Mouse (Mus musculus) large intestine, adult 2 months (tissue): Measurements from ENCODE around the gene Acvr2a. TPM values are rescaled to one million over a fixed set of nuclear protein-coding genes. Genes with fewer than 3 reads are reported as not detected.

Source experiments
- DNase-seq: peaks from one replicate; pipeline ENCODE4 v3.0.0-alpha.2; 2012; ENCODE audit warnings: low read depth, low spot score
- WGBS: fragments of 180-500 bp; shearing (Covaris S2); methylation state at CpG from one replicate; pipeline ENCODE4 v1.1.7; 2018; 5-methylcytosine and 5-hydroxymethylcytosine counted together
- polyA plus RNA-seq: library from polyadenylated mRNA; depleted of rRNA; stranded (reverse); fragments of >200 nt; gene quantifications from 2 replicates; pipeline ENCODE4 v1.2.3, GENCODE M21; 2012; rRNA removed

Gene Acvr2a
- polyA plus RNA-seq = 2.4 and 4.5 TPM in 2 replicates

- DNase-seq = peak; percentile 64
- under 1% methylated on average over 103 of the region's 105 CpGs for WGBS
Observed at GRCm38 (mm10) chr2:48813371-48814222, at the start of gene Acvr2a. Gene Acvr2a, plus strand, starts transcription at chr2:48814109.

DNA sequence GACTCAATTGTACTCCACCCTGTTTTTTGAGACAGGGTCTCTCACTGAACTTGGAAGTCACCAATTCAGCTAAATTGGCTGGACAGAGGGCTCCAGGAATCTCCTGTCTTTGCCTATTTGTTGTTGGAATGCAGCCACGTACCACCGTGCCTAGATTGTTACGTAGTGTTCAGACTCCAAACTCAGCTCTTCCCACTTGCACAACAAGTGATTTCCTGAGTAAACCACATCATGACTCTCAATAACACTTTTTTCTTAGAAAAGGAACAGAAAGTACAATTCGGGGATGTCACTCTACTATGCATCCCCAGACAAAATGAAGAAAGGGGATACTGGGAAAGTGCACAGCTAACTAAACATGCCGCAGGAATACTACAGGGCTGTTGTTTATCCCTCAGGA lies 47.4 kb upstream of the Acvr2a start:
- DNase-seq = no peak
- WGBS = 83% methylated on average over 5 of the region's 5 CpGs

DNA sequence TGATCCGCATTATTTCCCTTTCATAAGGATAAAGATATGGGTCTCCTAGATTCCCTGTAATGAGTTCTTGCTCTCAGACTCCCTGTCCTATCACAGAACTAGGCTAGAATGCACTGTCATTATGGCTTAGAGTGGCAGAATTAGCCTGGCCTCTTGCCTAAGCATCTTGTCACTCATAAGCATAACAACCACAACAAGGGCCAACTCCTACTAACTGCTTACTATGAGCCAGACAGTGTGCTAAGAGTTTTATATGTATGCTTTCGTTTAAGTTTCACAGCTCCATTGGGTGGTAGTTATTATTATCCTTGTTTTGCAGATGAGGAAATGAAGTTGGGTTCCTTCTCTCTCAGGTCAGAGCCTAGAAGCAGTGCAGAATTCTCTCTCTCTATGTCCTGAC lies 46.1 kb upstream of the Acvr2a start:
- DNase-seq = no peak
- WGBS = 84% methylated on average over 2 of the region's 2 CpGs

GRCm38 (mm10) chr2:48768219-48768618 lies 45.7 kb upstream of the Acvr2a start:
- DNase-seq = no peak
- WGBS = 95% methylated on average over 2 of the region's 2 CpGs

DNA sequence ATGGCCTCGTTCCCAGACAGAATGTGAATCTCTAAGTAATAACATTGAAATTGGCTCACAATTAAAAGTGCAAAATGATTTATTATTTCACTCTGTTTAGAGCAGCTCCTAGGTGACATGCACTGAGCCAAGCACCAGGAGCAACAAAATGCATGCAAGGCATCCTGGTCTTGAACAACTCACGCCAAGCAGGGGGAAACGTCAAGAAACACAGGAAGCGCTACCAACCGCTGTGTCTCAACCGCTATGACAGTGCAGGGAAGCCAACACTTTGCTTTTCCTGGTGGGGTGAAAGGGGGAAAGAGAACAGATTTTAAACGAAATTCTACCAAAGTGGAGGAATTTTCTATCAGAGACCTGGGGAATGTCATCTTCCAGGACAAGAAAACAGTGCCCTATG lies 43.8 kb upstream of the Acvr2a start:
- WGBS = 83% methylated on average over 7 of the region's 7 CpGs

GRCm38 (mm10) chr2:48770634-48771033 lies 43.3 kb upstream of the Acvr2a start:
- no peak for DNase-seq
- 83% methylated on average over 3 of the region's 3 CpGs for WGBS

More for the DNA sequence above, 43.8 kb upstream of the Acvr2a start:
- DNase-seq = no peak

- WGBS = 87% methylated on average over 3 of the region's 3 CpGs
- DNase-seq = no peak
Observed at GRCm38 (mm10) chr2:48775281-48775680, 38.6 kb upstream of the Acvr2a start.

GRCm38 (mm10) chr2:48788901-48789300 lies 25.0 kb upstream of the Acvr2a start:
- WGBS = 71% methylated on average over 3 of the region's 3 CpGs
- no peak for DNase-seq

DNA sequence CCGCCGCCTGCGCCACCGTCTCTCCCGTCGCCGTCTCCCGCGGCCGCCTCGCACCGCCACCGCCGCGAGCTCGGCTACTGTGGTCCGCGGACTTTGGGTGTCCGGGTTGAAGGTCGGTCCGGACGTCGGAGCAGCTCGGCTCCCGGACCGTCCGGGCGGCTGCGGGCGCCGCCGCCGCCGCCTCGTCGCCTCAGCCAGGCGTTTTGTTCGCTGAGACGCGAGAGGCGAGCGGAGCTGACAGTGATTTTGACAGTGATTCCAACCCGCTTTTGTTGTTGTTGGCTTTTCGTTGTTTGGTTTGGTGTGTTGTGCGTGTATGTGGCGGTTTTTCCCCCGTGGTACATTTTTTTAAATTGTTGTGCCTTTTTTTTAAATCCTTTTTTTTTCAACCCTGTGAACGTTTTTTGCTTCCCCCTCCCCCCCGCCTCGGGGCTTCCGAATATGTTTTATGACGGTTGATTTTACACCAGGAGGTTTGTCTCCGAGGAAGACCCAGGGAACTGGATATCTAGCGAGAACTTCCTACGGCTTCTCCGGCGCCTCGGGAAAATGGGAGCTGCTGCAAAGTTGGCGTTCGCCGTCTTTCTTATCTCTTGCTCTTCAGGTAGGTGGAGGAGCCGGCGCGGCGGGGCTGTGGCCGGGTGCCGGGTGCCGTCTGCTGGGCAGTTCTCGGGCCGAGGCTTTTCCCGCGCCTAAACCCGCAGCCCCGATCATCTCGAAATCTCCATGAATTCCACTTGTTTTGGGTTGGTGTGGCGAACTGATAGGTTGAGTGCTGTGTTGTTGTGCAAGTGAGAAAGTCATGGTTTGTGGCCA lies 522 bp downstream of the Acvr2a start:
- WGBS = under 1% methylated on average over 72 of the region's 76 CpGs
- no peak for DNase-seq

DNA sequence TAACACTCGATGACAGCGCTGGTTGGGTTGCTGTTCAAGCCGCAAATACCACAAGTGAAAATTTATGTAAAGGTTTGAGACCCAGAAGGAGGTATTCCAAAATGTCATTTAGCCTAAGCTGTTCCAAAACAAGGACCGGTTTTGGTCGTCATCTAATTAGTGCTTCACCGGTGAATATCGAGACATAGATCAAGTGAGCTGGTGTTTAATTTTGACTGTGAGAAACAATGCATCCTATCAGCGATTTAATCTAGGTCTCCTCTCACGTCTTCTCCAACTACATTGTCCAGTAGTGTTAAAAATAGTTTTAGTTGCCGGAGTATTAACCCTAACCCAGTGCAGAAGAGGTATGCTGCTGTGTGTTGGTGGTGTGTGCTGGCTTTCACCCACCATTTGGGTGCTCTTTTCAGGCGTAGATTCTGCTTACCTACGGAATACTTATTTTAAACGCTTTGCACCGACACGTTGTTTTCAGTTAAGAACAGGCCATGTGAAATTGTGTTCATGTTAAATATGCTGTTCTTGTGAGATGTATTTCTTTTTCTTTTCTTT lies 1.2 kb downstream of the Acvr2a start:
- no peak for DNase-seq
- WGBS = 1% methylated on average over 15 of the region's 15 CpGs

DNA sequence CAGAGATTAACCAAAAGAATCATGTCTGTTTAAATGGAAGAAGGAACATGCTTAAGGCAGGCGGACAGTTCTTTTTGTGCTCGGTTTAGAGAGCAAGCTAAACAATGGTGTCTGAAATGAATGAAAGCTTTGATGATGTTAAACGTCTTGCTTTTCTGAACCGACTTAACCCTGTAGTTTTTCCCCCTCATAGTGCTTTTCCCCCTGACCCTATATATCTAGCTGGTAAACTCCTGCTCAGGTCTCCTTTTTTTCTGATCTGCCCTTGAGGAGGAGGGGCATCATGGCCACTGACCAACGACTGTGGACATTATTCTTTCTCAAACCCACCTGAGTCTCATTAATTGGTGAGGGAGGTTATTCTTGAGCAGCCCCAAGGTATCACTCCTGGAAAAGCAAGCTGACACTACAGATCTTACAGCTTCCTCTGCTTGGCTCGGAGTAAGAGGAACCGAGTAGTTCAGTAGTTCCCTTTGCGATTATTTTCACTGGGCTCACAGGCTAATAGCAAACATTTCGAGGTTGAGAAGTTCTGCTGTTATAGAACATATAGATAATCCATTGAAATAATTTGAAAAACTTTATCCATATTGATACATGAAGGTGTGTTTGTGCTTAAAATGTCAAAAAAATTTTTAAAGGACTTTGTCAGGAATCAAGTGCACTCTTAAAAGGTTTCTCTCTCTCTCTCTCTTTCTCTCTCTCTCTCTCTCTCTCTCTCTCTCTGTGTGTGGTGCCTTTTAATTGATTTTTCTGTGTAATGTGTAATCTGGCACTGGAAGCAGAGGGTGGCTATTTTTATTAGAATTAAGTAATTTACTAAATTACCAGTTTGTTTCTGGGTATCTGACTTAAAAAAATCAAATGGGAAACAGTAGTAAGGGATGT lies 2.5 kb downstream of the Acvr2a start:
- no peak for DNase-seq
- WGBS = 8% methylated on average over 9 of the region's 9 CpGs

- 45% methylated on average over 2 of the region's 2 CpGs for WGBS
Observed at GRCm38 (mm10) chr2:48825878-48826277, 12.0 kb downstream of the Acvr2a start.

DNA sequence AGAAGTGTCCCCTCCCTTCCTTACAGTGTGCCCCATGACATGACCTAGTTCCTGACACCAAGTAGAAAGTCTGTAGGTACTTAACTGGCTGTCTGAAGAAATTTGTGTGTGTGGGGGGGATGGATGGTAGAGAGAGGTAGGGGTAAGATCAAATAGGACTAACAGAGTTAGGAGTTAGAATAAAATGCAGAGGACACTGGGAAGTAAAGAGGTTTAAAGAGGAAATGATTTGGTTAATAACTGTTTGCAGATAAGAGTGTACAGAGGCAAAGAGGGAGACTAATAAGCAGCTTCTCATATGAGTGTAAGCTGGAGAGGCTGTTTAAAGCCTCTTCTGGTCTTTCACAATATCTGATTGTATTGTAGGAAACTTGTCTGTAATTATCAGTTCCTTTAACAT lies 12.5 kb downstream of the Acvr2a start:
- no peak for DNase-seq

More at GRCm38 (mm10) chr2:48825878-48826277, 12.0 kb downstream of the Acvr2a start:
- DNase-seq = no peak

DNA sequence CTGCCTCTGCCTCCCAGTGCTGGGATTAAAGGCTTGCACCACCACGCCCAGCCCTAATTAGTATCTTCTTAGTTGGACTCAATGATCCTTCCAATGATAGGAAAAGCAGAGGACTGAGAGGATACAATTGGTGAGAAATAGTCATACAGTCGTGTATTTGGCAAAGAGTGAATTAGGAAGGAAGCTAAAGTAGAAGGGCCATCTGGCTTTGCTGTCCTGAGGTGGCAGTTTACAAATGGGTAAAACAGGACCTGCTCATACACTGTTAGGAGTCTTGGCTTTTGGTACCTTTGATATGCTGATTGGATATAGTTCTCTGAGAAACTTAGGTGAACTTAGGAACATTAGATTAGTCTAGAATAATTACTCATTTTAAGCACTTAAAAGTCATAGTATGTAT lies 16.6 kb downstream of the Acvr2a start:
- WGBS = 87% methylated on average over 2 of the region's 2 CpGs

DNA sequence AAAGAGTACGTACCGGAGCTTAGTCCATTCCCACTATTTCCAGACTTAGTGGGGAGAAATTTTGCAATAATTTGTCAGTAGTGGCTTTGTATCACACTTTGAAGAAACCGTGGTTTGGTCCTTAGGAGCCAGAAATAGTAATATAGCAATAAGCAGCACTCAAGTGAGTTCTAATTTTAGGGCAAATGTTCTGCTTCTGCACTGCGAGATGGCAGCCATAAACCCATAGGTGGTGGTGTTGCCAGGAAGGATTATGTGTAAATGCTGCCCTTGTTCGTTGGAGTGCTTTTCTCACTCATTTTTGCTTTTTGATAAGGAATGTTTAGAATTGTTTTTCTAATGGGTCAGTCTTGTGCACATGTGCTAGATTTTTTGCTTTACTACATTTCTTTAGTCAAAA lies 18.4 kb downstream of the Acvr2a start:
- WGBS = 48% methylated on average over 5 of the region's 5 CpGs
- no peak for DNase-seq

More for the DNA sequence above, 16.6 kb downstream of the Acvr2a start:
- no peak for DNase-seq

DNA sequence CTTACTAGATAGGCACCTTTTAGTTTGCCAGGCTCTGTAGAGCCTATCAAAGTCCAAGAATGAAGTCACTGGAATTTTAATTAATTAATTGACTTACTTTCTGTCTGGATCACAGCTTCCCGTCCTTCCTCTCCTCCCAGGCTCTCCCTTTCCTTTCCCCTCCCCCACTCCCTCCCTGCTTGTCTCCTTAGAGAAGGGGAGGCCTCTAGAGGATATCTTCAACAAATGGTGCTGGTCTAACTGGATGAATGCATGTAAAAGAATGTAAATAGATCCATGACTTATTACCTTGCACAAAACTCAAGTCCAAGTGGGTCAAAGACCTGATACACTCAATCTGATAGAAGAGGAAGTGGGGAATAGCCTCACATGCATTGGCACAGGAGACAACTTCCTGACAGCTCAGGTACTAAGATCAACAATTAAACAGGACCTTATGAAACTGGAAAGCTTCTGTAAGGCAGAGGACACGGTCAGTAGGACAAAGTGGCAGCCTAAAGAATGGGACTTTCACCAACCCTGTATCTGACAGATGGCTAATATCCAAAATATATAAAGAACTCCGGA lies 20.1 kb downstream of the Acvr2a start:
- WGBS = 42% methylated on average over 3 of the region's 3 CpGs

GRCm38 (mm10) chr2:48841611-48842470 lies 27.9 kb downstream of the Acvr2a start:
- DNase-seq = no peak
- WGBS = 45% methylated on average over 3 of the region's 3 CpGs

More for the DNA sequence above, 20.1 kb downstream of the Acvr2a start:
- no peak for DNase-seq

- no peak for DNase-seq
- WGBS = 66% methylated on average over 2 of the region's 2 CpGs
Observed at GRCm38 (mm10) chr2:48846689-48847398, 32.9 kb downstream of the Acvr2a start.
